In genomic region chr5:129353549-129353948, GRCm38 (mm10) we compare ENCODE assay signal across 17 mouse cellular contexts.
A peak's percentile ranks its signal among the peaks of the same experiment; 100 is the strongest.
DNase-seq lines count a peak whose midpoint lies in the region; ATAC-seq and TF ChIP-seq lines count a peak whose summit lies in the region.
"Had no signal": no experiment of that assay in that cellular context is flagged by ENCODE, and none has a peak within 500 bp of the region (broad histone marks: within the 10 kb centered on the region; RNA-seq: fewer than 3 reads in every experiment).

No protein-coding gene starts in this region.

- ATAC-seq in hindbrain, embryonic 13.5 days (ENCODE audit: low FRiP score): peak; percentile 59; the same call in 1 of the 2 replicates
- no peak for ATAC-seq in midbrain, embryonic 13.5 days
- no peak for ATAC-seq in midbrain, postnatal 0 days (ENCODE audit: low FRiP score)
- ATAC-seq: forebrain, embryonic 13.5 days had no signal

- peak overlapping the region; percentile 77 for H3K27ac ChIP-seq in hindbrain, embryonic 13.5 days
- H3K27ac ChIP-seq in hindbrain, embryonic 10.5 days: no peak overlapping the region
- H3K27ac ChIP-seq in midbrain, embryonic 13.5 days: peak overlapping the region; percentile 56
- H3K27ac ChIP-seq in midbrain, embryonic 10.5 days (replicated peaks): no peak overlapping the region
- no peak overlapping the region for H3K27ac ChIP-seq in midbrain, postnatal 0 days (ENCODE audit: low read depth, low read length)
- H3K27ac ChIP-seq: embryonic facial prominence, embryonic 10.5 days; forebrain, embryonic 13.5 days; limb, embryonic 13.5 days; liver, embryonic 14.5 days had no signal

- TF ChIP-seq CTCF in midbrain, postnatal 0 days (IDR thresholded peaks at IDR 0.05): no peak

- DNase-seq in hindbrain, embryonic 10.5 days (ENCODE audit: low spot score): no peak
- no peak for DNase-seq in midbrain, embryonic 10.5 days (ENCODE audit: low spot score)
- peak; percentile 57 for DNase-seq in ZHBTc4 (ENCODE audit: low read depth, low spot score)
- DNase-seq in midbrain, postnatal 0 days (ENCODE audit: low spot score): peak; percentile 48
- no peak for DNase-seq in urinary bladder, postnatal 10 days (ENCODE audit: low spot score)
- DNase-seq in lung, postnatal 10 days: no peak
- DNase-seq: cerebellum, postnatal 10 days; layer of hippocampus, adult 9-11 months; spleen, adult 18-20 months; thymus, adult 18-20 months had no signal

- no peak overlapping the region for H3K4me2 ChIP-seq in hindbrain, embryonic 13.5 days
- no peak overlapping the region for H3K4me2 ChIP-seq in midbrain, embryonic 13.5 days (replicated peaks)
- no peak overlapping the region for H3K4me2 ChIP-seq in midbrain, postnatal 0 days (ENCODE audit: low read depth, low read length, poor library complexity, severe bottlenecking)
- H3K4me2 ChIP-seq: forebrain, embryonic 13.5 days; heart, embryonic 12.5 days; limb, embryonic 13.5 days had no signal

- no peaks in the 10 kb centered on the region for H3K9me3 ChIP-seq in hindbrain, embryonic 13.5 days
- H3K9me3 ChIP-seq in hindbrain, embryonic 10.5 days: no peaks in the 10 kb centered on the region
- H3K9me3 ChIP-seq in midbrain, embryonic 13.5 days: no peaks in the 10 kb centered on the region
- no peaks in the 10 kb centered on the region for H3K9me3 ChIP-seq in midbrain, embryonic 10.5 days (replicated peaks)
- H3K9me3 ChIP-seq in midbrain, postnatal 0 days (ENCODE audit: low read length): no peaks in the 10 kb centered on the region
- H3K9me3 ChIP-seq: embryonic facial prominence, embryonic 10.5 days; limb, embryonic 13.5 days had no signal

- H3K27me3 ChIP-seq in hindbrain, embryonic 13.5 days: no peaks in the 10 kb centered on the region
- no peaks in the 10 kb centered on the region for H3K27me3 ChIP-seq in hindbrain, embryonic 10.5 days (ENCODE audit: insufficient read depth, poor library complexity, severe bottlenecking)
- no peaks in the 10 kb centered on the region for H3K27me3 ChIP-seq in midbrain, embryonic 13.5 days
- no peaks in the 10 kb centered on the region for H3K27me3 ChIP-seq in midbrain, embryonic 10.5 days (ENCODE audit: low read depth, poor library complexity, severe bottlenecking)
- H3K27me3 ChIP-seq in midbrain, postnatal 0 days (ENCODE audit: insufficient read depth, low read length): no peaks in the 10 kb centered on the region
- H3K27me3 ChIP-seq: forebrain, embryonic 13.5 days; heart, embryonic 12.5 days; limb, embryonic 13.5 days had no signal

- H3K4me3 ChIP-seq in hindbrain, embryonic 13.5 days: no peak overlapping the region
- no peak overlapping the region for H3K4me3 ChIP-seq in hindbrain, embryonic 10.5 days
- H3K4me3 ChIP-seq in midbrain, embryonic 13.5 days (replicated peaks): no peak overlapping the region
- no peak overlapping the region for H3K4me3 ChIP-seq in midbrain, embryonic 10.5 days
- no peak overlapping the region for H3K4me3 ChIP-seq in midbrain, postnatal 0 days (ENCODE audit: low read depth, low read length)
- H3K4me3 ChIP-seq: embryonic facial prominence, embryonic 10.5 days; forebrain, embryonic 13.5 days; heart, embryonic 12.5 days; limb, embryonic 13.5 days had no signal

- H3K9ac ChIP-seq in hindbrain, embryonic 13.5 days: no peak overlapping the region
- no peak overlapping the region for H3K9ac ChIP-seq in midbrain, embryonic 13.5 days (replicated peaks)
- no peak overlapping the region for H3K9ac ChIP-seq in midbrain, postnatal 0 days (replicated peaks; ENCODE audit: low read length, poor library complexity, severe bottlenecking)
- H3K9ac ChIP-seq: forebrain, embryonic 13.5 days; heart, embryonic 12.5 days; limb, embryonic 13.5 days; liver, embryonic 14.5 days had no signal

- H3K4me1 ChIP-seq in hindbrain, embryonic 13.5 days (replicated peaks): peaks cover 14% of the 10 kb centered on the region
- peaks cover 23% of the 10 kb centered on the region for H3K4me1 ChIP-seq in hindbrain, embryonic 10.5 days (replicated peaks)
- peaks cover 4% of the 10 kb centered on the region for H3K4me1 ChIP-seq in midbrain, embryonic 13.5 days (replicated peaks)
- H3K4me1 ChIP-seq in midbrain, embryonic 10.5 days: peaks cover 12% of the 10 kb centered on the region
- H3K4me1 ChIP-seq in midbrain, postnatal 0 days (ENCODE audit: insufficient read depth, low read length): no peaks in the 10 kb centered on the region
- H3K4me1 ChIP-seq: heart, embryonic 12.5 days; limb, embryonic 13.5 days had no signal

- 16% methylated on average over 9 of the region's 9 CpGs for WGBS in hindbrain, embryonic 13.5 days
- WGBS in hindbrain, embryonic 10.5 days: 42% methylated on average over 9 of the region's 9 CpGs
- WGBS in midbrain, embryonic 13.5 days: 34% methylated on average over 9 of the region's 9 CpGs
- 40% methylated on average over 9 of the region's 9 CpGs for whole genome bisulfite sequencing in midbrain, embryonic 10.5 days
- WGBS in midbrain, postnatal 0 days: 32% methylated on average over 9 of the region's 9 CpGs

- H3K36me3 ChIP-seq in hindbrain, embryonic 13.5 days: no peaks in the 10 kb centered on the region
- no peaks in the 10 kb centered on the region for H3K36me3 ChIP-seq in hindbrain, embryonic 10.5 days
- no peaks in the 10 kb centered on the region for H3K36me3 ChIP-seq in midbrain, embryonic 13.5 days
- no peaks in the 10 kb centered on the region for H3K36me3 ChIP-seq in midbrain, embryonic 10.5 days
- H3K36me3 ChIP-seq in midbrain, postnatal 0 days (ENCODE audit: insufficient read depth, low read length): no peaks in the 10 kb centered on the region
- H3K36me3 ChIP-seq: embryonic facial prominence, embryonic 10.5 days; heart, embryonic 12.5 days; limb, embryonic 13.5 days had no signal

Comparison
In these comparisons a context has a peak if more than half of its experiments do, and no peak if none do; other contexts are left out.
1. H3K27ac ChIP-seq: peak in hindbrain, embryonic 13.5 days (single experiment) and midbrain, embryonic 13.5 days (single experiment); none in hindbrain, embryonic 10.5 days (single experiment), midbrain, embryonic 10.5 days (single experiment) and midbrain, postnatal 0 days (single experiment).
2. DNase-seq: peak in ZHBTc4 (single experiment) and midbrain, postnatal 0 days (single experiment); none in hindbrain, embryonic 10.5 days (single experiment), midbrain, embryonic 10.5 days (single experiment), urinary bladder, postnatal 10 days (single experiment) and lung, postnatal 10 days (single experiment).